Mouse (Mus musculus): ENCODE data around the gene Sos2.
"Not testable (repeated sequence)": the region's sequence is repeated elsewhere in the genome, so short reads cannot be mapped to it uniquely, and the experiment has no call there.

Sos2 gene

DNA sequence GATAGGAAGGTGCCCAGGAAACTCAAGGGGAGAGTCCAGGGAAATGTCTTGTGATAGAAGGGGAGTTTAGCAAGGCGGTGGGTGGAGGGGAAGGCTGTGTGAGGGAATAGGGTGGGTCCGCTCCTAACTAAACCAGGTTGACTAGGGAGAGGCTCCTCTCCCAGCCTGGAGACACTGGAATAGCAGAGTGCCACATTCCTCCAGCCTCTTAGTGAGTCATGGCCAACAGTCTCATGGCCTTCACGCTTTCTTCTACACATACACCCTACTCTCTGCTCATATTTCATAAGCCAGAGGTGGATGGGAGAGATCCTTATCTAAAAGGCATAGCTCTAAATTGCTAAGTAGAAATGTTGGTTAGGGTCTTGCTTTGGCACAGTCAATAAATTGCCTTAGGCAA is 111.7 kb downstream of the Sos2 start:
- no peak for DNase-seq (ENCODE audit: low spot score in 2 of 2)

DNA sequence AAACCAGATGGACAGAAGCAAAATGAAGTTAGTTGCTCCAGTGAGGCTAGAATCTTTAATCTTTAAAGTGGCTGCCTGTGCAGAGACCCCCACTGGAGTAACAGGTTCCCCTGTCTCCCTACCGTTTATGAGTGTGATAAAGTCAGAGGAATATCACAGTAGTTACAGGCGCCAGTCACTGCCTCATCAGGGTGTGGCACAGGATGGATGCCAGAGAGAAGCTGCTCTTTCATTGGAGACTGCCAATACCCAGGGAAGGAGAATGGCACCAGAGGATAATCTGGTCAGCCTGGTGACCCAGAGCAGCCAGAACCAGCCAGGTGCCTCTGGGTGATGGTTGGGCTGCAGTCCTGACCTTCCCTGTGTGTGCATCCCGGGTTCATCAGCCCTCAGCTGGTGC is 113.4 kb downstream of the Sos2 start:
- DNase-seq (ENCODE audit: low spot score in 2 of 2), result no peak

DNA sequence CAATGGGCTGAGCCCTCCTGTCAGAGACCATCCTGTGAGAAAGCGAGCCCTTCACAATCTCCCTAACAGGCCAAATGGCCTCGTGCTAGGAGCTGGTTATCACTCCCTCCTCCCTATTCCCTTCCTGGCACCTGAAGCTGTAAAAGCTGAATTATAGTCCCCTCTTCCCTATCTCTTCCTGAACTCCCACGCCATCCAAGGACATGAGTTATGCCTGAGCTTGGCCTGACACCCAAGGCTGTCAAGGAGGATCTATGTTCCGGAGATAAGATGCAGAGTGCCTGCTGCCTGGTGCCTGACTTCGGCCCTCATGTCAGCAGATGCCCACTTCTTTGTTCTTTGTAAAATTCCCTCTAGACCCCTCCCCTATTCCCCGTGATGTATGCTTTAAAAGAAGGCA is 120.6 kb downstream of the Sos2 start:
- not testable (repeated sequence) for DNase-seq (ENCODE audit: low spot score in 2 of 2)

DNA sequence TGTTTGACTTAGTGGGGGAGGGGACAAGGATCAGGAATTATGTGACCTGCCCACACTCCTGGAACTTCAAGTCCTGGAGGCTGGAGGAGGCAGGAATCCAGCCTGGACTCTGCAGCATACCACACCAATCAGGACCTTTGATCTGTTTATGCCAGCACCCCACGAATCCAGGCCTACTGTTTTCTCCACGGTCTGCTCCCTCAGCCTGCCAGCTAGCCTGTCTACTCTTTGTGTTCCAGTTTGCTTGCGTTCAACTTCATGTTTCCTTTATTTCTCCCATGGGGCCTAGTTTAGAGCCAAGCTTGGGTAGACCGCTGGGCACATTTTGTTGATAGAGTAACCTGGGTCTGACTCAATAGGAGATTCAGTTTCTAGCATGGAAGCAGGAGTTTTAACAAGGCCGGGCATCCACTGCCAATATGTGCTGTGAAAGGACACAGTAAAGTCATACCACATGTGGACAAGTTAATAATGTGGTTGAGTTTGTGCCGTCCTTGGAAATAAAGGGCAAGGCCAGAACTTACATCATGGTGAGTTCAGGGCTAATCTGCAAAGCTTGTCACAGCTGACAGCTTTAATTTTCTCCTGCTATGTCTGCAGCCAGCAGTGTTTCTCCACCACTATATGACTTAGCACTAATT is 125.3 kb downstream of the Sos2 start:
- DNase-seq (ENCODE audit: low spot score in 2 of 2), result no peak

DNA sequence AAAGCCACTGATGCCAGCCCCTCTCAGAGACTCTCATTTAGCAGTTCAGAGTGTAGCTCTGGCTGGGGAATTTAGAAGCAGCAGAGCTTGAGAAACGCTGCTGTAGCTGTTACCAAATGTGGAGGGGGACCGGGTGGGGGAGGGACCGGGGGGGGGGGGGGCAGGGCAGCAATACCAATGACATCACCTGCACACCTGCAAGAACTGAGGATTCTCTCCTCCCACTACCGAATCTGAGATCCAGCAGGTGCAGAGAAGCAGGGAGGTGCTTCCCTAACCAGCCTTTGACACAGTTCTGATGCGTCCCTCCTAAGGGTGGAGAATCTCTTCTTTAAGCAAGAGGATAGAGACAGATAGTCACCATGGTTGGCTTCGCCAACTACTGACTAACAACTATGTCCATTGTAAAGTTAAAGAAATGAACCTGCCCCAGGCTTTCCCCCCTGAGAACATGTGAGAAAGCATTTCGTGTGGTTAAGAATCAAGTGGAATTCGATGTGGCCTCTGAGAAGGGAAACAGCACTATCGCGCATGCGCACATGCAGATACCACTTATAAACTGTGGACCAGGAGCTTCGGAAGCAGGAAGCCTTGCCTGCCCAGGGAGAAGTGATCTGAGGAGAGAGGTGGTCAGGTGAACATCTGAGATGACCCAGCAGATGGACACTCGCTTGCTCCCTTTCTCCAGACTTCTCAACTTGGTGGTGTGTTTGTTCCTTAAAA is 136.0 kb downstream of the Sos2 start:
- no peak for DNase-seq (ENCODE audit: low spot score in 2 of 2)

DNA sequence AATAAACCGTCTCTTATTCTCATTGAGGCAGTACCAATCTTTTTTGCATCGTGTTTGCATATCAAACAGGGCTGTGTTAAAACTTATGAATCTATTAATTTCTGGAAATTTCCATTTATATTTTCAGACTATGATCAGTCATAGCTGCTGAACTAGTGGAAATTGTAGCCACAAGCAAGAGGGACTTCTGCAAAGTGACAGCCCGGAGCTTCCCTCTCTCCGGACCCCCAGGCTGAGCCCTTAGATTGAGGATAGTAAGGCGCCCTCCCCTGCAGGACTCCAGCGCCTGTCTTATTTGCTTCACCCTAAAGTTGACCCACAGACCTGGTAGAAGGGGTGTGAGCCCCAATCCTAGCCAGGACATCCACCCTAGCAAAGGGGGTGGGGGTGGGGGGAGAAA is 136.7 kb downstream of the Sos2 start:
- DNase-seq (ENCODE audit: low spot score in 2 of 2), result no peak

DNA sequence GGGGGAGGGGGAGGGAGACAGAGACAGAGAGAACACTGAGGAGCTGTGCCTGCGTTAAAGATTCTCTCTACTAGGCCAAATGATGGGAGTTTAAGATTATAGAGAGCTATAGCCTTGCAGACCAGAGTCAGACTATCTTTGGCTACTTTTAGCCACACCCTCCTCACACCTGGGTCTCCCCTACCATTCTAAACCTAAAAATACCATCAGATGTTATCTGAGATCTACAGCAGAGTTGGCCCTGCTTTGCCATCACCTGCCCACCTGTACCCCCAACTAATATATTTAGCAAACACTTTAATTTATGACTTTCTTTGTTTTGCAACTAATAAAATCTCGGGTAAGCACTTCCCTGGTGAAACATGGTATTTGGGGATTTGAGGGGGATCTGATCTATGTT is 137.1 kb downstream of the Sos2 start:
- DNase-seq (ENCODE audit: low spot score in 2 of 2), result no peak

DNA sequence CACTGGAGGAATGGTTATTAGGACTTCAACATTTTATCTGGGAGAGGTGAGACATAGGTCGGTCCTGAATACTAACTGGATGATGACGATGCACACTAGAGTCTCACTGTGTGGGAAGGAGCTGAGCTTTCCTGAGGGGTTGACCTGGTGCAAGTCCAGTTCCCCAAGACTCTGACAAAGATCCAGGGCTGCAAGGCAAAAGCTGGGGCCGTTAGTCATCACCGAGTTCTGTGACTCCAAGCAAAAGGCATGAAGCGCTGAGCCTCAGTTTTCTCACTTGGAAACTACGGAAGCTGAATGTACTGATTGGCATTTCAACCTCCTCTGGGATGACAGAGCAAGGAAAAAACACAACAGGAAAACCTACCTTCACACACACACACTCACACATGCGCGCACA is 139.3 kb downstream of the Sos2 start:
- DNase-seq (ENCODE audit: low spot score in 2 of 2), result no peak

DNA sequence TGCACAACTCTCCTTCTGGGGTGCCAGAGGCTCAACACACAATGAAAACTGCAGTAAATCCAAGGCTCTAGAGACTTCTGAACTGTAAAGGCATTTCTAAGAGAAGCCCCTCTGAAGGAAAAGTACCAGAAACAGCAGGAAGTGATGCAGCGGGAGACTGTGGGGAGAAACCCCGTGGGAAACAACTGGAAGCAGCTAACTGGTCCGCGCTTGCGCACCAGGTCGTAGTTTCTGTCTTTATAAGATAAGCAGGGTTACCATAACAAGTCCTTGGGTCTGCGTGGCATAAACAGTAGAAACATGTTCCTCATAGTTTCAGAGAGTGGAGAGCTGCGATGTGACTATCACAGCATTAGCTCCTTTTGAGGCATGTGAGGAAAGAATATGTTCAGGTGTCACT is 140.0 kb downstream of the Sos2 start:
- DNase-seq (ENCODE audit: low spot score in 2 of 2), result no peak

DNA sequence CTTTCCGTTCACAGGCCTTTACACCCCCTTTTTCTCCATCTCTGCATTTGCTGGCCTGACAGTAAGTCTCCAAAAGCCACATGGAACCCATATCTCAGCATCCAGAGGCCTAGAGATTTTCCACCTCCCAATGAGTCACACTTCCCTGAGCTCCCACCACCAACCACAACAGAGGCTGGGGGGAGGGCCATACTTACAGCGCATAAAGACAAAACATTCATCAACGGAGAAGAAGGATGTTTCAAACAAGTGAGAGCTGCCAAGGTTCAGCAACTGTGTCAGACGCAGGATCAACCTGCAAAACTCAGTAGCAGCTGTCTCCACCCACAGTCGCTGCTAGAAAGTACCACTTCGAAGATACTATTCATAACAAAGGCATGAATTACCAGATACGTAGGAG is 142.3 kb downstream of the Sos2 start:
- peak in 1 of 2 experiments; percentile 17 for DNase-seq (ENCODE audit: low spot score in 2 of 2)

DNA sequence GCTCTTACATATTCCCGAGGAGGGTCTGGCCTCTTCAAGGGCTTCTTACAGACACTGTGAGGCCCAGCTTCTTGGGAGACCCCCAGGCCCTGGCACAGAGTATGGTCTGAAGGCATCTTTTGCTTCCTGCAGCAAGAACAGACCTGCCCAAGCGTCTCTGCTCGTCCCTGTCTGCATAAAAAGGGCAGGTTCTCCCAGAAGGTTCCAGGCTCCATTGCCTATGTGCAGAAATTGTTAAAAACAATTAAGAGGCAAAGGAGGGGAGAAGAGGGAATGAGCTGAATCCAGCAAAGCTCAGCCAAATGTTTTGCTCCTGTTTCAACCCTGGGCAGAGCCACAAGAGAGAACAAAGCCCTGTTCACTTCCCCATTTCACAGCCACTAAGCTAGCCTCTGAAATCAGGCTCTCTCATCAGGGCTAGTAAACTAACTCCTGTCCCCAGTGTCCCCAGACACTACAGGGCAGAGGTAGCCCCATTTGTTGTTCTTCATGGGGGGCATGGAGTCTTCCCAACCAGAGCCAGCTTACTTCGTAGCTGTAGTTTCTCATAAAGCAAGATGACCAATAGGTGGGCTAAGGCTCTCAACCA is 143.2 kb downstream of the Sos2 start:
- no peak for DNase-seq (ENCODE audit: low spot score in 2 of 2)

DNA sequence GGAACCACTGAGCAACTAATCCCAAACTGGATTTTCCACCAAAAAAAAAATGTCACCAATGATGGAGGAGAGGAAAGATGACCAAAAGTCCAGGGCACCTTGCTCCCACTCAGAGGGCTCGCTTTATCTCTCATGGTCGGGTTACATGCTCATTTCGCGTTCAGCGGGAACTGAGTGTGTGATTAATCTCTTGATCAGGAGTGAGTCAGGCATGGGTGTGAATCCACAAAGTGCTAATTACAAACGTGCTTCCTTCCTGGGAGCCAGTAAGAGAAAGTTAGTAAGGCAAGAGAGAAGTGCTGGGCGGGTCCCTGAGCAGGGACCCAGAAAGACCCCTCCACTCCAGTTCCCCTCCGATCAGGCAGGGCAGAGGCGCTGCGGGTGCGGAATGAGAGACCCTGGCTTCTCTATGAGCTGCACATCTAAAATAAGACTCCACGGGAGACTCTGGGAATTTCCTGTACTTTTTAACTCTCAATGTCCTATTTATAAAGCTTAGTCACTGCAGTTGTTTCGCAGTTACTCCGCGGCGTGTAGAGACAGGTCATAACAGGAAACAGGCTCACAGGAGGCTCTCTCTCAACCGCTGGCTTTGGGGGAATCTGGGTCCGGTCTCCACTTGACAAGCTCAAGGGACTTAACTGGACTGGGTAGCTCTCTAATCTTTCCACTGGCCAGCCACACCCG is 143.8 kb downstream of the Sos2 start:
- DNase-seq (ENCODE audit: low spot score in 2 of 2), result peak; percentile 30 to 52

DNA sequence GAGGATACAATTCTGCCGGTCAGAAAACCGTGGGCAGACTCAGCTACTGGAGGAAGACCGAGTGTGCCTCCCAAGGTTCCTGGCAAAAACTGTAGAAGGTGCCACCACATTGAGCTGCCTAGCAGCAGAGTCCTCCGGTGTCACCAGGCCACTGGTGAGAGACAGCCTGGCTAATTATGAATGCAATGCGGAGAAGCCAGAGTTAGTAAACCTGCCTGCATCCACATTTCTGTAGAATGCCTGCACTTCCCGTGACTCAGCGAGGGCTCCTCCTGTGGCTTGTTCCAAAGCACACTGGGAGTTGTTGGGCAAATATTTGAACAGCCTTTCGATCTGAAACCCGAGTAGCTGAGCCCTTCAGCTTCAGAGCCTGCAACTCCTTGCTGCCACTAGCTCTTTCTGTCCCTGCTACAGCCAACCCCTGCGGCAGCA is 144.4 kb downstream of the Sos2 start:
- DNase-seq (ENCODE audit: low spot score in 2 of 2), result peak; percentile 25 to 31

DNA sequence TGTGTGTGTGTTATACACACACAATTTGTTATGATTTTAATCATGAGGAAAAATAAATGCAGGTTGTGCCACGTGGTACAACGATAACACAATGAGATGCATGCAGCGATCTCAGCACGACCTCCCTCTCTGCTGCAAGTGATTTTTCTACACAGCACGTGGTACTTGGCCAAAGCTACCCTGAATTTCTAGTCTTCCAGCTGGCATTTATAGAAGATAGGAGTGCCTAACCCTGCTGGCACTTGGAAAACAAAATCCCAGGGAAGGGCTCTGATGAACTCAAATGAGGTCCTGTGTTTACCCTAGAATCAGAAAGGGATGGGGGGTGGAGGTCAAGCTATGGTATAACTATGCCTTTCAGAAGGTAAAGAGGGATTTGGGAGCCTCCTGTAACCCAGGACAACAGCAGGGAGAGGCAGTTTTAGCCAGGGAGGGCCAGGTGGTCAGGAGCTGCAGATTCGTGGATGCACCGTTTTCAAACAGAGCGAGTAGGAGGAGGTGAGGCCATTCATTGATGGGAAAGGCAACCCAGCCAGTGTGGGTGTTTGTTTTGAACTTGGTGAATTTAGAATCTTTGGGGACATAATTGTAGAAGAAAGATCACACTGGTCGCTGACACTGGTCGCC is 144.9 kb downstream of the Sos2 start:
- no peak for DNase-seq (ENCODE audit: low spot score in 2 of 2)
